In the genomic region with DNA sequence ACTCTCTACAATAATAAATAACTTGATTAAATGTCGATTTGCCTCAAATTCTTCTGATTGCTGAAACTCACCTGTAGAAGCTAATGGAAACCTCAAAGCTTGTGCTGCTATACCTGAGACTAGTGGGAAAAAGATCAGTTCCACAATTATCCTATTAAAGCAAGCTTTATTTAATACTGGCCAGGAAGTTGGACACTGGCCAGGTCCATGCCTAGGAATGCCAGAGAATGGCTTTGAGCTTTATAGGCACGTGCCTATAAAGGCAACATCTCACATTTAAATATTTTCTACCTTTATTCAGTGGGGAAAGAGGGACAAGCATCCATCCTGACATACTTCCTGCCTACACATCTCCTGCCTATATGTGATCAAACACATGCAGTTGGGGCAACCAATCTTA, we compare ENCODE assay signal across 26 mouse cellular contexts.
DNase-seq lines count a peak whose midpoint lies in the region; ATAC-seq and TF ChIP-seq lines count a peak whose summit lies in the region.
"Had no signal": no experiment of that assay in that cellular context is flagged by ENCODE, and none has a peak within 500 bp of the region (broad histone marks: within the 10 kb centered on the region; RNA-seq: fewer than 3 reads in every experiment).

No protein-coding gene starts in this region.

- no peaks in the 10 kb centered on the region for H3K36me3 ChIP-seq in hindbrain, postnatal 0 days (ENCODE audit: insufficient read depth, low read length)
- no peaks in the 10 kb centered on the region for H3K36me3 ChIP-seq in hindbrain, embryonic 11.5 days (ENCODE audit: control insufficient read depth, insufficient read depth, low read length)
- no peaks in the 10 kb centered on the region for H3K36me3 ChIP-seq in lung, embryonic 14.5 days (ENCODE audit: insufficient read depth)
- H3K36me3 ChIP-seq: forebrain, embryonic 10.5 days; G1E; heart, embryonic 10.5 days; heart, embryonic 13.5 days; hindbrain, embryonic 12.5 days; hindbrain, embryonic 15.5 days; intestine, embryonic 15.5 days had no signal

- no peak for TF ChIP-seq CTCF in hindbrain, postnatal 0 days (IDR thresholded peaks at IDR 0.05; ENCODE audit: low read depth)
- no peak for TF ChIP-seq CTCF in lung, embryonic 14.5 days (IDR thresholded peaks at IDR 0.05; ENCODE audit: low read depth)

- DNase-seq in cerebellum, postnatal 10 days, result peak; percentile 51 to 57
- DNase-seq in cerebellum, adult 11 months, result no peak
- DNase-seq in hindbrain, postnatal 0 days (ENCODE audit: low spot score), result peak; percentile 3
- DNase-seq in hindbrain, embryonic 11.5 days (ENCODE audit: low spot score), result no peak
- DNase-seq in lung, embryonic 14.5 days, result peak; percentile 9
- no peak for DNase-seq in lung, postnatal 10 days
- DNase-seq: adrenal gland, postnatal 14 days; B cell, adult 2 months; cerebellum, adult 2 months; gastrocnemius, postnatal 10 days; gastrocnemius, postnatal 36 days; heart, adult 2 months; heart, postnatal 14 days; heart, postnatal 4 days; kidney, adult 11 months had no signal

- H3K4me2 ChIP-seq in hindbrain, postnatal 0 days (ENCODE audit: low read depth, low read length), result no peak overlapping the region
- H3K4me2 ChIP-seq in hindbrain, embryonic 11.5 days (replicated peaks; ENCODE audit: low read depth, low read length), result no peak overlapping the region
- no peak overlapping the region for H3K4me2 ChIP-seq in lung, embryonic 14.5 days
- H3K4me2 ChIP-seq: forebrain, embryonic 13.5 days; heart, embryonic 13.5 days; hindbrain, embryonic 12.5 days; hindbrain, embryonic 15.5 days; intestine, embryonic 15.5 days had no signal

- no peak overlapping the region for H3K9ac ChIP-seq in hindbrain, postnatal 0 days (replicated peaks; ENCODE audit: low read length)
- no peak overlapping the region for H3K9ac ChIP-seq in hindbrain, embryonic 11.5 days (ENCODE audit: low read depth, low read length)
- H3K9ac ChIP-seq in lung, embryonic 14.5 days, result no peak overlapping the region
- H3K9ac ChIP-seq: forebrain, embryonic 13.5 days; heart, embryonic 13.5 days; hindbrain, embryonic 12.5 days; hindbrain, embryonic 15.5 days; intestine, embryonic 15.5 days had no signal

- H3K9me3 ChIP-seq in hindbrain, postnatal 0 days (ENCODE audit: low read length), result no peaks in the 10 kb centered on the region
- H3K9me3 ChIP-seq in hindbrain, embryonic 11.5 days (ENCODE audit: control insufficient read depth, low read length), result no peaks in the 10 kb centered on the region
- no peaks in the 10 kb centered on the region for H3K9me3 ChIP-seq in lung, embryonic 14.5 days (ENCODE audit: low read depth, low read length)
- H3K9me3 ChIP-seq: forebrain, embryonic 10.5 days; forebrain, embryonic 13.5 days; G1E; heart, embryonic 10.5 days; heart, embryonic 13.5 days; hindbrain, embryonic 12.5 days; hindbrain, embryonic 15.5 days; intestine, embryonic 15.5 days had no signal

- H3K4me1 ChIP-seq in hindbrain, postnatal 0 days (ENCODE audit: insufficient read depth, low read length), result no peaks in the 10 kb centered on the region
- no peaks in the 10 kb centered on the region for H3K4me1 ChIP-seq in hindbrain, embryonic 11.5 days (replicated peaks; ENCODE audit: control insufficient read depth, insufficient read depth, low read length)
- no peaks in the 10 kb centered on the region for H3K4me1 ChIP-seq in lung, embryonic 14.5 days (ENCODE audit: insufficient read depth)
- H3K4me1 ChIP-seq: forebrain, embryonic 13.5 days; heart, embryonic 10.5 days; heart, embryonic 13.5 days; hindbrain, embryonic 12.5 days; hindbrain, embryonic 15.5 days; intestine, embryonic 15.5 days had no signal

- no peak overlapping the region for H3K27ac ChIP-seq in hindbrain, postnatal 0 days
- H3K27ac ChIP-seq in hindbrain, embryonic 11.5 days (ENCODE audit: low read depth, low read length), result no peak overlapping the region
- H3K27ac ChIP-seq in lung, embryonic 14.5 days (ENCODE audit: low read depth), result no peak overlapping the region
- H3K27ac ChIP-seq: forebrain, embryonic 10.5 days; forebrain, embryonic 13.5 days; heart, adult 2 months; heart, embryonic 10.5 days; heart, embryonic 13.5 days; hindbrain, embryonic 12.5 days; hindbrain, embryonic 15.5 days; intestine, embryonic 15.5 days had no signal

- no peaks in the 10 kb centered on the region for H3K27me3 ChIP-seq in hindbrain, postnatal 0 days (ENCODE audit: insufficient read depth, low read length)
- H3K27me3 ChIP-seq in hindbrain, embryonic 11.5 days (ENCODE audit: control insufficient read depth, insufficient read depth, low read length), result no peaks in the 10 kb centered on the region
- H3K27me3 ChIP-seq in lung, embryonic 14.5 days (ENCODE audit: insufficient read depth, low read length), result no peaks in the 10 kb centered on the region
- H3K27me3 ChIP-seq: CH12.LX; forebrain, embryonic 13.5 days; heart, embryonic 13.5 days; hindbrain, embryonic 12.5 days; hindbrain, embryonic 15.5 days; intestine, embryonic 15.5 days had no signal

- ATAC-seq in hindbrain, postnatal 0 days, result no peak
- no peak for ATAC-seq in hindbrain, embryonic 11.5 days (ENCODE audit: low FRiP score)
- ATAC-seq in lung, embryonic 14.5 days (ENCODE audit: insufficient read depth), result no peak
- ATAC-seq: forebrain, embryonic 13.5 days; forebrain, embryonic 16.5 days; intestine, embryonic 15.5 days; Patski had no signal

- WGBS in hindbrain, postnatal 0 days, result 71% methylated on average over 2 of the region's 2 CpGs
- 91% methylated on average over 2 of the region's 2 CpGs for WGBS in hindbrain, embryonic 11.5 days
- 58% methylated on average over 2 of the region's 2 CpGs for whole genome bisulfite sequencing in lung, embryonic 14.5 days

- H3K4me3 ChIP-seq in hindbrain, postnatal 0 days (ENCODE audit: low read length), result no peak overlapping the region
- H3K4me3 ChIP-seq in hindbrain, embryonic 11.5 days (ENCODE audit: low read depth, low read length), result no peak overlapping the region
- H3K4me3 ChIP-seq in lung, embryonic 14.5 days (ENCODE audit: low read depth, low read length), result no peak overlapping the region
- H3K4me3 ChIP-seq: forebrain, embryonic 10.5 days; forebrain, embryonic 13.5 days; heart, adult 2 months; heart, embryonic 10.5 days; heart, embryonic 13.5 days; hindbrain, embryonic 12.5 days; hindbrain, embryonic 15.5 days; intestine, embryonic 15.5 days had no signal

Comparison
In these comparisons a context has a peak if more than half of its experiments do, and no peak if none do; other contexts are left out.
1. DNase-seq: peak in cerebellum, postnatal 10 days (2 of 2), hindbrain, postnatal 0 days (single experiment) and lung, embryonic 14.5 days (single experiment); none in cerebellum, adult 11 months (single experiment), hindbrain, embryonic 11.5 days (single experiment) and lung, postnatal 10 days (single experiment).